Mouse (Mus musculus) B cell, adult (primary cell): ENCODE measurements around the gene Ctbp1. TPM values are rescaled to one million over a fixed set of nuclear protein-coding genes. Genes with fewer than 3 reads are reported as not detected.

ENCODE experiments used
- total RNA-seq: library from RNA; stranded (reverse); gene quantifications from 4 replicates; pipeline ENCODE4 v1.2.4, GENCODE M21; 2023; ENCODE audit not compliant: inconsistent age

Gene Ctbp1
- 209 to 270 TPM (median 243 TPM) in 4 replicates for total RNA-seq

GRCm38 (mm10) chr5:33274953-33275454 lies at the start of gene Ctbp1:
TSS of gene Ctbp1 (minus strand) at chr5:33274994.

GRCm38 (mm10) chr5:33218081-33218480 lies 56.7 kb downstream of the Ctbp1 start, which contains the start of gene Spon2:
TSS of gene Spon2 (minus strand) at chr5:33218455.

Other genes starting within 250 kb of the Ctbp1 start
- gene Slc5a1, start 170.8 kb downstream of the Ctbp1 start, total RNA-seq, result not detected in 4 replicates
- 0.84 to 1.6 TPM (median 1.1 TPM) in 4 replicates for gene Spon2, start 56.5 kb downstream of the Ctbp1 start, total RNA-seq
- gene Maea, start 60.5 kb upstream of the Ctbp1 start, total RNA-seq, result 94.0 to 100.0 TPM (median 95.4 TPM) in 4 replicates
- gene Uvssa, start 103.6 kb upstream of the Ctbp1 start, total RNA-seq, result 18.3 to 22.6 TPM (median 20.3 TPM) in 4 replicates
- gene Nkx1-1, start 159.0 kb upstream of the Ctbp1 start, total RNA-seq, result not detected in 4 replicates